Mouse (Mus musculus) layer of hippocampus, adult 18-20 months (tissue): ENCODE measurements around the gene Rasef. TPM values are rescaled to one million over a fixed set of nuclear protein-coding genes. Genes with fewer than 3 reads are reported as not detected.

Source experiments
- total RNA-seq, 2 experiments: library from RNA; stranded (reverse); gene quantifications; 2 replicates each; pipeline ENCODE4 v1.2.3; 2021

Rasef gene
- total RNA-seq, 2 experiments from 2014 or later = not detected

Other genes with a start within 250 kb of the Rasef start
- not detected for gene Gm11238, start 183.1 kb downstream of the Rasef start, total RNA-seq
- not detected for gene Gm11237, start 168.0 kb downstream of the Rasef start, total RNA-seq
- gene Gm11236, start 152.9 kb downstream of the Rasef start, total RNA-seq = not detected
- gene Gm11239, start 122.6 kb downstream of the Rasef start, total RNA-seq = not detected
- not detected for gene Gm428, start 107.5 kb downstream of the Rasef start, total RNA-seq
- gene Gm11758, start 85.3 kb upstream of the Rasef start, total RNA-seq = not detected
- not detected for gene Gm11757, start 100.1 kb upstream of the Rasef start, total RNA-seq
- not detected for gene Gm13871, start 115.0 kb upstream of the Rasef start, total RNA-seq
- not detected for gene Gm11756, start 129.8 kb upstream of the Rasef start, total RNA-seq
- not detected for gene 2310002L09Rik, start 159.9 kb upstream of the Rasef start, total RNA-seq
- 1 to 10 TPM; 2.0 to 2.6 TPM for gene Frmd3, start 222.4 kb upstream of the Rasef start, total RNA-seq